Mouse (Mus musculus) neural tube, embryonic 12.5 days (tissue): ENCODE data around the gene Cox4i2. TPM values are rescaled to one million over a fixed set of nuclear protein-coding genes. Genes with fewer than 3 reads are reported as not detected.

ENCODE experiments used
- ATAC-seq: fragments of 200-750 bp; cut with Nextera tagmentation; 2 replicates; pipeline ENCODE4 v1.8.0; 2017; ENCODE audit warnings: low read depth, mild to moderate bottlenecking, moderate TSS enrichment, moderate library complexity; ENCODE audit not compliant: low FRiP score
- H3K27ac ChIP-seq: fragments of 300-500 bp; sonication (generic); 2 replicates; pipeline ENCODE4 v1.5.1; 2016
- H3K27me3 ChIP-seq: fragments of 300-500 bp; sonication (generic); replicated peaks from 2 replicates; pipeline ENCODE4 v1.6.1; 2016; ENCODE audit warnings: mild to moderate bottlenecking
- H3K36me3 ChIP-seq: fragments of 300-500 bp; sonication (generic); 2 replicates; pipeline ENCODE4 v1.6.1; 2016; ENCODE audit warnings: mild to moderate bottlenecking
- H3K4me1 ChIP-seq: fragments of 300-500 bp; sonication (generic); 2 replicates; pipeline ENCODE4 v1.6.1; 2016
- H3K4me2 ChIP-seq: fragments of 300-500 bp; sonication (generic); replicated peaks from 2 replicates; pipeline ENCODE4 v1.6.1; 2016; ENCODE audit warnings: mild to moderate bottlenecking
- H3K4me3 ChIP-seq: fragments of 300-500 bp; sonication (generic); 2 replicates; pipeline ENCODE4 v1.5.1; 2016
- H3K9ac ChIP-seq: fragments of 300-500 bp; sonication (generic); 2 replicates; pipeline ENCODE4 v1.6.1; 2016; ENCODE audit warnings: mild to moderate bottlenecking
- H3K9me3 ChIP-seq: fragments of 300-500 bp; sonication (generic); 2 replicates; pipeline ENCODE4 v1.6.1; 2016; ENCODE audit warnings: mild to moderate bottlenecking
- WGBS: fragments of 180-500 bp; shearing (Covaris S2); methylation state at CpG from one replicate; pipeline ENCODE4 v1.1.7; 2016; 5-methylcytosine and 5-hydroxymethylcytosine counted together
- polyA plus RNA-seq: library from polyadenylated mRNA; unstranded; fragments of >200 nt; fragmentation: Nextera tagmentation; extraction: Ambion mirVana; gene quantifications from 2 replicates; pipeline ENCODE4 v1.2.1, GENCODE M21; 2016

The Cox4i2 gene
- polyA plus RNA-seq, 1 experiment from 2014 or later = 3.7 TPM

DNA sequence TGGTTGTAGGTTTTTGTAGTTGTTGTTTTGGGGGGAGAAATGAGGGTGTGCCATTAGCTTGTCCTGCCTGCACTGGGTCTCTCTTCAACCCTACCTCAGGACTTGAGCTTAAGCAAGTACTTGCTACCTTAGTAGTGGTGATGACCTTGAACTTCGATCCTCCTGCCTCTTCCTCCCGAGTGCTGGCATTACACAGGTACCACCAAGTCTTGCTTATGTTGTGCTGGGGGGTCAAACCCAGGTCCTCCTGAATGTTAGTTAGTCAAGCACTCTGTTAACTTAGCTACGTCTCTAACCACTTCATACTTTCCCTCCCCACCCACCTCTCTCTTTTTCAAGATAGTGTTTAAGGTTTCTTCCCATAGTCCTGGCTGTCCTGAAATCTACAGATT, 29.6 kb upstream of the Cox4i2 start:
- Histone ChIP-seq H3K36me3 (no peaks in the 10 kb centered on the region), H3K27me3 (no peaks in the 10 kb centered on the region), H3K4me1 (peaks cover 36% of the 10 kb centered on the region), H3K9me3 (no peaks in the 10 kb centered on the region), H3K4me3 (peak overlapping the region; percentile 29; the same call in 1 of the 2 replicates), H3K27ac (no peak overlapping the region), H3K9ac (peak overlapping the region; percentile 54; the same call in 1 of the 2 replicates), H3K4me2 (peak overlapping the region; percentile 67)
- WGBS = 63% methylated on average over 3 of the region's 3 CpGs
- no peak for ATAC-seq

DNA sequence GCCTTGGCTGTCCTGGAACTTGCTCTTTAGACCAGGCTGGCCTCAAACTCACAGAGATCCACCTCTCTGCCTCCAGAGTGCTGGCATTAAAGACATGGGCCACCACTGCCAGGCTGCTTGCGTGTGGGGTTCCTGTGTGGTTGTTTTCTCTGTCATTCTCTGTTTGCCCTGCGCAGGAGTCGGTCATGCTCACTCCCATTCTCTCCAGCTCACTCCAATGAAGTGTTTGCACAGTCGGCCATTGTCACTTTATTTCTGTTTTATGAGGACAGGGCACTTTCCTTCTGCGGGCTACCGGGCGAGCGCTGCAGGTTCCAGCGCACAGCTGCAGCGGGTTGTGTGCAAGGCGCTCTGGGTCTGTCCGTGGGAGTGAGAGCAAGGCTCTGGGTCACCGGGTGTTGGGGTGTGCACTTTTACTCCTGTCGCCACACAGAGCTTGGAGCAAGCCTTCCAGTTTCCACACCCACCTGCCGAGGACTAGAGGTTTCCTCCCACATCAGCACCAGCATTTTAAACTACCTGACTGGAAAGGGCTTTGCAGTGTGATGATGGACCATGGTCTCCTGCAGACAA, 28.7 kb upstream of the Cox4i2 start:
- no peaks in the 10 kb centered on the region for H3K36me3 ChIP-seq
- no peaks in the 10 kb centered on the region for H3K9me3 ChIP-seq
- peaks cover 40% of the 10 kb centered on the region for H3K4me1 ChIP-seq
- peak overlapping the region; percentile 67; the same call in 1 of the 2 replicates for H3K4me2 ChIP-seq
- no peaks in the 10 kb centered on the region for H3K27me3 ChIP-seq
- ATAC-seq = no peak
- WGBS = 23% methylated on average over 15 of the region's 15 CpGs
- 0 out of 2 replicates have a peak overlapping the region, but pooled peaks have one; percentile 15 for H3K27ac ChIP-seq
- no peak overlapping the region for H3K9ac ChIP-seq
- no peak overlapping the region for H3K4me3 ChIP-seq

- Histone ChIP-seq H3K27ac (no peak overlapping the region), H3K4me3 (no peak overlapping the region), H3K4me1 (peaks cover 40% of the 10 kb centered on the region), H3K36me3 (no peaks in the 10 kb centered on the region), H3K9me3 (no peaks in the 10 kb centered on the region), H3K27me3 (no peaks in the 10 kb centered on the region), H3K9ac (no peak overlapping the region), H3K4me2 (no peak overlapping the region)
- WGBS = 77% methylated on average over 6 of the region's 6 CpGs
- ATAC-seq = no peak
Measured at GRCm38 (mm10) chr2:152726213-152726612, 27.8 kb upstream of the Cox4i2 start.

GRCm38 (mm10) chr2:152726751-152727335, 27.1 kb upstream of the Cox4i2 start:
- no peak overlapping the region for H3K9ac ChIP-seq
- H3K27me3 ChIP-seq = no peaks in the 10 kb centered on the region
- WGBS = 76% methylated on average over 6 of the region's 6 CpGs
- no peaks in the 10 kb centered on the region for H3K9me3 ChIP-seq
- peaks cover 40% of the 10 kb centered on the region for H3K4me1 ChIP-seq
- no peak overlapping the region for H3K4me3 ChIP-seq
- no peak overlapping the region for H3K27ac ChIP-seq
- H3K36me3 ChIP-seq = no peaks in the 10 kb centered on the region
- no peak for ATAC-seq
- H3K4me2 ChIP-seq = no peak overlapping the region

DNA sequence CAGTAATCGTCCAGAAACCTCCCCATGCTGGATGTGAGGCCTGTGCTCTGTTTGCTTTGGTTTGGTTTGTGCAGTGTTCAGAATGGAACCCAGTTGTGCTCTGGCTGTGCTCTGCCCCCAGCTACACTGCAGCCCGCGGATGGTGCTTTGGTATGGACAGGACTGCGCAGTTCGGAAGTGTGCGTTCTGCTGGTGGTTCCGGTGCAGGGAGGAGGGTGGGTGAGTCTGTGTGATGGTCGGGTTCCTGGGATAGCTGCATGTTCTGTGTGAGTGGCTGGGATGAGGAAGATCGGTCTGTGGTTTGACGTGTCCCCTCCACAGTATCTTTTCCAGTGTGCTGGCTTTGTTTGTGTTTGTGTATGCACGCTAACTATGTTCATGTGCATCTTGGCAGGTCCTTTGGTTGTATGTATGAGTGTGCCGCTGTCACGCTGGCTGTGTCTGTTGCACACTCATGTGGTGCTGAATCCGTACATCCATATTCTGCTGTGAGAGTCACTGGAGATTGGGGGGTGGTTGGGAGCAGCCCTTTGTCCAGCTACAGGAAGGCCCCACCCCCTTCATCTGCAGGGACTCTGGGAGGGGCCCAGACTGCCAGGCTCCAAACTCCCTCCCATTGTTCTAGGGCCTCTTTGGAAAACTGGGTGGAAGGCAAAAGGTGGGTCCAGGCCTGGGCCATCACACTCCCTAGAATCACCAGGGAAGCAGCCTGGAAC, 26.0 kb upstream of the Cox4i2 start:
- H3K9me3 ChIP-seq = no peaks in the 10 kb centered on the region
- H3K9ac ChIP-seq = no peak overlapping the region
- H3K36me3 ChIP-seq = no peaks in the 10 kb centered on the region
- H3K4me1 ChIP-seq = peaks cover 40% of the 10 kb centered on the region
- no peak for ATAC-seq
- H3K27me3 ChIP-seq = no peaks in the 10 kb centered on the region
- 86% methylated on average over 14 of the region's 14 CpGs for WGBS
- no peak overlapping the region for H3K27ac ChIP-seq
- H3K4me2 ChIP-seq = no peak overlapping the region
- no peak overlapping the region for H3K4me3 ChIP-seq

DNA sequence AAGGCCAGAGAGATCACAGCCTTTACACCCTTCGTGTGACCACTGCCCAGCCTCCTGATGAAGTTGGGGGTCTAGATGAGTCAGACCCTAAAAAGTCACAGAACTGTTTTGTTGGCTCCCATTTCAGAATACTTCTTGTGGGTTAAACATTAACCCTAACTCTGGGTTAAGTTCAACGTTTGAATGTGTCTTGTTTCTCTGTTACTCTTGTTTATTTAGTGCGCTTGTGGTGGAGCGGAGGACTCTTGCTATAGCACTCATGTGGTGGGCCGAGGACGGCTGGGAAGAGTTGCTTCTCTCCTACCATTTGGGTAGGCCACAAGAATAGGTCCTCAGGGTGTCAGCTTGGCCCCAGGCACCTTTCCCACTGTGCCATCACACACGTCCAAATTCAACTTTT, 25.4 kb upstream of the Cox4i2 start:
- WGBS = 78% methylated on average over 7 of the region's 7 CpGs
- Histone ChIP-seq H3K4me3 (no peak overlapping the region), H3K36me3 (no peaks in the 10 kb centered on the region), H3K9me3 (no peaks in the 10 kb centered on the region), H3K27me3 (no peaks in the 10 kb centered on the region), H3K4me2 (no peak overlapping the region), H3K27ac (no peak overlapping the region), H3K9ac (no peak overlapping the region), H3K4me1 (peaks cover 39% of the 10 kb centered on the region)
- no peak for ATAC-seq

DNA sequence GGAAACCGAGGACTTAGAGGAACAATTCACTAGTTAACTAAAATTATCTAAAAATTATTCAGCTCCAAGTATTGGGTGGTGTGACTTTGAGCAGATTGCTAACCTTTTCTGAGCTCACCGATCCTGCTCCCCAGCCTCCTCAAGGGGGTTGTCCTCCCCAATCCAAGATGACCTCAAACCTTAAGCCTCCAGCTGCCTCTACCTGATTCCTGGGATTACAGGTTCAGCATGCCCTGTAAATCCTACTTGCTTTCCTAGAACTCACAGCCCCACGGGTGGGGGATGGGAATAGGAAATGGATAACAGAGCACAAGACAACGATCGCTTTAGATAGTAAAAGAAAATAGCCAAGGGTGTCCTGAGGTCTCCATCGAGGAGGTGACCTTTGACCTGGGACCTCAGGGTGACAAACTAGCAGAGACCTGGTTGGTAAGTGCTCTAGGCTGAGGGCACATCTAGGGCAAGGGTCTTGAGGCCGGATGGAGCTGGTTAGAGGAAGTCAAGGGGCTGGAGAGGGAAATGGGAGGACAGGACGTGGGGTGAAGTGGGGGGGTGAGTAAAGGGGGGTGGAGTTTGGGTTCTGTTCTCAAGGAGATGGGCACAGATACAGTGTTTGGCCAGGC, 24.8 kb upstream of the Cox4i2 start:
- 0 out of 2 replicates have a peak, but pooled peaks have one; percentile 1 for ATAC-seq
- no peaks in the 10 kb centered on the region for H3K27me3 ChIP-seq
- 0 out of 2 replicates have a peak overlapping the region, but pooled peaks have one; percentile 4 for H3K4me2 ChIP-seq
- peaks cover 35% of the 10 kb centered on the region for H3K4me1 ChIP-seq
- 0 out of 2 replicates have a peak overlapping the region, but pooled peaks have one; percentile 17 for H3K27ac ChIP-seq
- no peak overlapping the region for H3K9ac ChIP-seq
- no peak overlapping the region for H3K4me3 ChIP-seq
- WGBS = 54% methylated on average over 8 of the region's 8 CpGs
- no peaks in the 10 kb centered on the region for H3K9me3 ChIP-seq
- no peaks in the 10 kb centered on the region for H3K36me3 ChIP-seq

DNA sequence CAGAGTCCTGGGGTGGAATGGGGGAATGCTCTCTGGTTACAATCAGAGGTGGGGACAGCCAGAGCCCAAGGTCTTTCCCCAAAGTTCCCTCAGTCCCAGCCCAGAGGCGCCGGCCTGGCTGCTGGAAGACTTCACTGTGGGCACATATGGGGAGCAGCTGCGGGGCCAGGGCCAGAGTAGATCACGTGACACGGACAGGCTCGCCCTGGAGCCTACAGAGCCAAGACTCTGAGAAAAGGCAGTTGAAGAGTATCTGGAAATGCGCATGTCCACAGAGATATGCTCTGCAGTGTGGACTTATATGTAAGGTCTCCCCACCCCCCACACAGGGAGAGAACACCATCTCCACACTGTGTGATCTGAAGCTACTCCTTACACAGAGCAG, 24.3 kb upstream of the Cox4i2 start:
- Histone ChIP-seq H3K4me3 (no peak overlapping the region), H3K27ac (peak overlapping the region; percentile 17; the same call in 1 of the 2 replicates), H3K9me3 (no peaks in the 10 kb centered on the region), H3K9ac (no peak overlapping the region), H3K27me3 (no peaks in the 10 kb centered on the region), H3K4me1 (peaks cover 34% of the 10 kb centered on the region), H3K4me2 (0 out of 2 replicates have a peak overlapping the region, but pooled peaks have one; percentile 4), H3K36me3 (no peaks in the 10 kb centered on the region)
- peak; percentile 10; the same call in 1 of the 2 replicates for ATAC-seq
- 47% methylated on average over 7 of the region's 7 CpGs for WGBS

GRCm38 (mm10) chr2:152733201-152733600, 20.8 kb upstream of the Cox4i2 start:
- no peak overlapping the region for H3K27ac ChIP-seq
- 92% methylated on average over 2 of the region's 2 CpGs for WGBS
- H3K4me1 ChIP-seq = peaks cover 48% of the 10 kb centered on the region
- H3K27me3 ChIP-seq = no peaks in the 10 kb centered on the region
- H3K36me3 ChIP-seq = no peaks in the 10 kb centered on the region
- H3K9ac ChIP-seq = no peak overlapping the region
- no peaks in the 10 kb centered on the region for H3K9me3 ChIP-seq
- no peak overlapping the region for H3K4me3 ChIP-seq
- no peak for ATAC-seq
- no peak overlapping the region for H3K4me2 ChIP-seq

DNA sequence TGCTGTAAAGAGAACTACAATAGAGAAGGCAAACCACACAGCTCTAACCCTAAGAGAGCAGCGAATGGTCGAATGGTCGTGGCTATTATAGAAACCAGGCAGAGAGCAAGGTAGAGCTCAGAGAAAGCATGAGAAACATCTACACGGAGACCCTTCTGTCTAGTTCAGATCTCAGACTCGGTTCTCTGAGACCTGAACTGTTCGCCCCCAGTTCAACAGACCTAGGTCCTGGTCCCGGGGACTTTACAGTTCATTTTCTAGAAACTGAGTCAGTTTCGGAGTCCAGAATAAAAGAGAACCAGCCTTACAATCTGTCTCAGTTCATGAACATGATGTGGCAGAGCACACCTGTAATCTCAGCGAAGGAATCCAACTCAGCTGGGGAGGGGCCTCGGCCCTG, 19.5 kb upstream of the Cox4i2 start:
- Histone ChIP-seq H3K4me2 (peak overlapping the region; percentile 92), H3K4me1 (peaks cover 50% of the 10 kb centered on the region), H3K4me3 (peak overlapping the region; percentile 20), H3K9ac (no peak overlapping the region), H3K27ac (no peak overlapping the region), H3K27me3 (no peaks in the 10 kb centered on the region), H3K36me3 (no peaks in the 10 kb centered on the region), H3K9me3 (no peaks in the 10 kb centered on the region)
- no peak; the same call in 1 of the 2 replicates for ATAC-seq
- WGBS = 15% methylated on average over 10 of the region's 10 CpGs

DNA sequence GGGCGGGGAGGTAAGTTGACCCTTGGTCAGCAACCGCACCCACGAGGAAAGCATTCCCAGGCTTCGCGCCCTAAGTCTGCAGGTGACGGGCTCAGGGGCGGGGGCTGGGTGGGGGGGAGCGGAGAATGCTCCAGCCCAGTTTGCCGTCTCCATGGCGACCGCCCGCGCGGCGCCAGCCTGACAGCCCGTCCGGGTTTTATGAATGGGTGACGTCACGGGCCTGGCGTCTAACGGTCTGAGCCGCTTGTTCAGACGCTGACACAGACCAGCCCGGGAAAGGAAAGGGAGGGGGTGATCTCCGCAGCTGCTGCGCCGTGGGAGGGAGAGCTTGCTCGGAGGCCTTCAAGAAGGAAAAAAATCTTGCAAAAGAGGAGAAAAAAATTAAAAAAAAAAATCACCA, 19.0 kb upstream of the Cox4i2 start:
- H3K4me2 ChIP-seq = peak overlapping the region; percentile 92
- peak; percentile 82 for ATAC-seq
- under 1% methylated on average over 28 of the region's 28 CpGs for WGBS

DNA sequence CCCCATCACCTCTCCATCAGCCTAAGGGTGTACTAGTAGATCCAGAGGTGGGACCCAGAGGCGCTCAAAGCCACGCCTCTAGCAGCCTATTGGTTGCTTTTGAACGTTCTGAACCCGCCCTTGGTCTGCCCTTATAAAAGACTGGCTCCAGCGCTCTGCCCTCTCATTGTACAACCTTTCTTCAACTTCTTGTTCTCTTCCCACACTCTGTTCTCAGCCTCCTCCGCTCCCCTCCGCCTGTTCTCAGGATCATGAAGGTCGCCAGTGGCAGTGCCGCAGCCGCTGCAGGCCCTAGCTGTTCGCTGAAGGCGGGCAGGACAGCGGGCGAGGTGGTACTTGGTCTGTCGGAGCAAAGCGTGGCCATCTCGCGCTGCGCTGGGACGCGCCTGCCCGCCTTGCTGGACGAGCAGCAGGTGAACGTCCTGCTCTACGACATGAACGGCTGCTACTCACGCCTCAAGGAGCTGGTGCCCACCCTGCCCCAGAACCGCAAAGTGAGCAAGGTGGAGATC, 17.8 kb upstream of the Cox4i2 start, which contains the start of gene Id1:
Id1 (plus strand) TSS at position 162 of the 512 bp plus-strand sequence.
- Histone ChIP-seq H3K27me3 (no peaks in the 10 kb centered on the region), H3K4me3 (peak within 1 kb of the TSS; percentile 68), H3K4me2 (peak within 1 kb of the TSS; percentile 92), H3K36me3 (no peaks in the 10 kb centered on the region), H3K27ac (peak within 1 kb of the TSS; percentile 64; the same call in 1 of the 2 replicates), H3K4me1 (peaks cover 56% of the 10 kb centered on the region), H3K9me3 (no peaks in the 10 kb centered on the region), H3K9ac (peak within 1 kb of the TSS; percentile 87)
- ATAC-seq = peak; percentile 66
- under 1% methylated on average over 28 of the region's 28 CpGs for WGBS

More for the DNA sequence above, 19.0 kb upstream of the Cox4i2 start:
- Histone ChIP-seq H3K9ac (peak overlapping the region; percentile 40; the same call in 1 of the 2 replicates), H3K27ac (peak overlapping the region; percentile 64; the same call in 1 of the 2 replicates), H3K4me3 (peak overlapping the region; percentile 20), H3K9me3 (no peaks in the 10 kb centered on the region), H3K36me3 (no peaks in the 10 kb centered on the region), H3K27me3 (no peaks in the 10 kb centered on the region), H3K4me1 (peaks cover 51% of the 10 kb centered on the region)
